Mouse (Mus musculus): ENCODE measurements at regions not wholly inside any gene's neighbourhood (a gene's known extent, or its start where the extent isn't known, plus 50 kb on each side); places are given as distances from the start of the nearest gene placed in this dataset.

DNA sequence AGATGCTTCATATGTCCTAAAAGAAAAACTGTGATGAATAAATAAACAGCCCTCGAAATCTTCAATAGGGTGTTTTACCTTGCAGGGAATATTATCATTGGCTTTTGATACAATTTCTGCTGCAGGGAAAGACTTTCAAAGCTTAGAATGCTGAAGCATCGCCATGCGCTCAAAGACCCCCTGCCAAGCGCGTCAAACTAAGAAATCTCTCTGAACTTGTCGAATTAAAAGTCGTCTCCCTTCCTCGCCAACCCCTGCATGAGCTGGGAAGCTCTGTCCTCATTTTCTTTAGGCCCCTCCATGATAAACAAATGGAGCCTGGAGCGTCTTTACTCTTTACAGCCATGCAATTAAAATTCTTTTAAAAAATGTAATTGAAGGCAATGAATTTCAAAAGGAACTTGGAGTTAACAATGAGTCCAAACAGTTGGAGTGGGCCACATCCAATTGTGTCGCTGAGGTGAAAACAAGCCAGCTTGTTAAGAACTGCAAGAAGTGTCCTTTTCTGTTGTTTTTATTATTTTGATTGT, 784.3 kb upstream of the Tenm3 start:
- no peak for TF ChIP-seq CTCF (IDR thresholded peaks at IDR 0.05; ENCODE audit: low read depth)
- no peak for TF ChIP-seq EP300 (optimal IDR thresholded peaks at IDR 0.05)
